Mouse (Mus musculus): Measurements from ENCODE around the gene Mael.
A peak's percentile ranks its signal among the peaks of the same experiment; 100 is the strongest.

Mael gene

DNA sequence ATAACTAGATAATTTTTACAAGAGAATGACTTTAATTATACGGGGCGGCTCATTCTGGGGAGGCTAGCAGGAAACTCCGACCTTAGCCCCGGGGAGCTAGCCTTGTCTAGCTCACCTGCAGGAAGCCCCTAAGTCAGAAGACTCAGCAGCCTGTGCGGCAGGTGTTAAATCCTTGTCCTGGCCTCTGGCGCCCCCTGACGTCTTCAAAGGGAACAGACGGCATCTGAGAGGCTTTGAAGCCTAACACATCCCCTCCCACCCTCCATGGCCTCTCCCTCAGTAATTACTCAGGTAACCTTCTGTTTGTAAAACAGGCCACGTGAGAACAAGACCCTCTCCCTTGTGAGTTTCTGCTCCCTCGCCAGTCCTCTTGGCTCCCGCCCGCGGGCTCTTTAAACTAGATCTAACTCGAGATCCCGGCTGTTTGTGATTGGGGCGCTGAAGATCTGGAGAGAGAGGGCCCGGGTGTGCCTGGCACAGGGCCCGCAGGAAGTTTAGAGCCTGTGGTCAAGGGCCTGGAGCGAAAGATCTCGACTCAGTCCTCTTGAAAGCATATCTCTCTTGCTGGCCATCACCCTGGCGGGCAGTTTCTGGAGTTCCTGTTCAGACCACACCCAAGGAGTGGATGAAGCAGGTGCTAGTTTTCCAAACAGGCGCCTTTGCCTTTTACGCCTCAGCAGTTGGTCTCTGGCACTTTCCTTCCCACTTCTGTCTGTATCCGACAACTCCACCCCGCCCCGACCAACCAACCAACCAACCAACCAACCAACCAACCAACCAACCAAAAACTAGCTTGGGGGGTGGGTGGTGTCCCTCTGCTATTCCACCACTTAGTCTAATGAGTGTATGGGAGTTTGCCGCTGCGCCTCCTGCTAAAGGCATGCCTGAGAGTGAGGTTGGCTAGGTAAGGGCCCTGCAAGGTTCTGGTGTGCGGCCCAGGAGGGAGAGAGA is 84.1 kb downstream of the Mael start:
- DNase-seq (ENCODE audit: extremely low read depth, low read depth), result no peak

DNA sequence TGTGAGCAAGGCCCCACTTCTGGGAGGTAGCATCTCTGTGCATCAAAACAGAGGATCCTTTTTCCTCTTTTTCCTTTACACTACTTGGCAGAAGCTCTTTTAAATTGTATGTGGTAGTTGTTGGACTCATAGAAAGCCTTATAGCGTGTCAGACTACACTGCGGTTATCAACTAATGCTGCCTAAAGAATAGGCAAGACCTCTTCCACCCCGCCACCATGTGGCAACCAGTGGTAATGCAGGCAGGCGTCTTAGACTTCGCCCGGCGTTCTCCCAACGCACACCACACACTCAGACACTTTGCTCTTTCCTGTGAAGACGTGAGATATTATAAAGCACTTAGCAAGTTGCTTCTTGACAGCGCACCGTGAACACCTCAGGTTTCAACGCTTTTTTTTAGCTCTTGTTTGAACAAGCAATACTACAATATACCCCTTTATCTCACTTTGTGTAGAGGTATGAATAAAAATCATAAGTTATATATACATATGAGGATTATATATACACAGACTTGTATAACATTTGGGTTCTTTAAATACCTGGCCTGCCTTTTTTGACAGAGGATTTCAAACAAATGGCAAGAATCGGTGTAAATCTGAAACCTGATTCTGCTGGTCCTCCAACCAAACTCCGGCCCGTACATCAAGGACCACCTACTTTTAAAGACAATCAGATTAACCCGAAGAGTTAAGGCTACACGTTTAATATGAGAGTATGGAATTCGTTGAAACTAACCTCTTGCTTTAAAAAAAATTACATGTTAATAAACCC is 85.0 kb downstream of the Mael start:
- peak; percentile 80 for DNase-seq (ENCODE audit: extremely low read depth, low read depth)

DNA sequence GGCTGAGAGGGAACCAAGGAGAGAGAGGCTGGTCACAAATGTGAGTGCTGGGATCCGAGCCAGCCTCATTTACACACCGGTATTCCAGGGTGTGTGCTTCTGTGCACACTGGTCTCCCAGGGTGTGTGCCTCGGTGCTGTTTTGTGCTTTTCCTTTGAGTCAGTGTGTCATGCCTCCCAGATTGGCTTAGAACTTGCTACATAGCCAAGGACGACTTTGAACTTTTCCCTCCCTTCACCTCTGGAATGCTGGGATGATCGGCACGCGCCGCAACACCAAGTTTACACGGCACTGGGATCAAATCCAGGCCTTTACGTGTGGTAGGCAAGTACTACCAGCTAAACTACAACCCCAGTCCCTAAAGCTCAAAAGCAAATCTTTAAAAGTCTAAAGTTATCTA is 86.5 kb downstream of the Mael start:
- no peak for DNase-seq (ENCODE audit: extremely low read depth, low read depth)

DNA sequence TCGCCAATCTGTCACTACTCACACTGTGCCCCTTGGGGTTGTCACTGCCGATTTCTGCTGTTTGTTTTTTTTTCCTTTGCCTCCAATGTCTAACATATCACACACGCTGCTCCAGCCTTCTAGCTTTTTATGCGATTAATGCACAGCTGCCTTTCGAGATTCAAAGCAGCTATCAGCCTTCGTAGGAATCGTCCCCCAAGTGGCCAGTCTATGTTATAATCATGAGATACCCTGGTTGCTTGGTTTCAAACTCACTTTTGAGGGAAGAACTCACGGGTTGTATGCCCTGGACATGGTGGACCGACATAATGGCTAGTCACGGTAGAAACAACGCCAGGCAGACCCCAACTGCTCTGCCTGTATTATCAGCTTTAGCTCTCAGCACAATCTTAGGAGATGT is 87.2 kb downstream of the Mael start:
- no peak for DNase-seq (ENCODE audit: extremely low read depth, low read depth)

All from MEL-GATA-1-ER (cell line).